Mouse (Mus musculus) forebrain, embryonic 13.5 days (tissue): ENCODE measurements at regions not wholly inside any gene's neighbourhood (a gene's known extent, or its start where the extent isn't known, plus 50 kb on each side); places are given as distances from the start of the nearest gene placed in this dataset. TPM values are rescaled to one million over a fixed set of nuclear protein-coding genes. Genes with fewer than 3 reads are reported as not detected.

ENCODE experiments used
- ATAC-seq: fragments of 200-750 bp; cut with Nextera tagmentation; 2 replicates; pipeline ENCODE4 v1.8.0; 2017
- H3K27ac ChIP-seq: fragments of 300-500 bp; sonication (generic); 2 replicates; pipeline ENCODE4 v1.5.1; 2015; ENCODE audit warnings: inconsistent platforms, mild to moderate bottlenecking, moderate library complexity
- H3K27me3 ChIP-seq: fragments of 300-500 bp; sonication (generic); 2 replicates; pipeline ENCODE4 v1.6.1; 2015; ENCODE audit warnings: mild to moderate bottlenecking, inconsistent platforms
- H3K36me3 ChIP-seq: fragments of 300-500 bp; sonication (generic); 2 replicates; pipeline ENCODE4 v1.6.1; 2015; ENCODE audit warnings: mild to moderate bottlenecking, inconsistent platforms; ENCODE audit not compliant: poor library complexity, severe bottlenecking
- H3K4me1 ChIP-seq: fragments of 300-500 bp; sonication (generic); 2 replicates; pipeline ENCODE4 v1.6.1; 2015; ENCODE audit warnings: inconsistent platforms
- H3K4me2 ChIP-seq: fragments of 300-500 bp; sonication (generic); 2 replicates; pipeline ENCODE4 v1.6.1; 2015; ENCODE audit warnings: inconsistent platforms, mild to moderate bottlenecking, moderate library complexity
- H3K4me3 ChIP-seq: fragments of 300-500 bp; sonication (generic); 2 replicates; pipeline ENCODE4 v1.5.1; 2015; ENCODE audit warnings: mild to moderate bottlenecking, inconsistent platforms
- H3K9ac ChIP-seq: fragments of 300-500 bp; sonication (generic); 2 replicates; pipeline ENCODE4 v1.6.1; 2015; ENCODE audit warnings: mild to moderate bottlenecking, inconsistent platforms
- H3K9me3 ChIP-seq: fragments of 300-500 bp; sonication (generic); replicated peaks from 2 replicates; pipeline ENCODE4 v1.6.1; 2016; ENCODE audit warnings: inconsistent platforms
- WGBS: fragments of 180-500 bp; shearing (Covaris S2); methylation state at CpG from one replicate; pipeline ENCODE4 v1.1.7; 2015; 5-methylcytosine and 5-hydroxymethylcytosine counted together
- microRNA-seq: library from miRNA; unstranded; fragments of <30 nt; microRNA quantifications from one replicate; pipeline ENCODE4, GENCODE M21; 2016

DNA sequence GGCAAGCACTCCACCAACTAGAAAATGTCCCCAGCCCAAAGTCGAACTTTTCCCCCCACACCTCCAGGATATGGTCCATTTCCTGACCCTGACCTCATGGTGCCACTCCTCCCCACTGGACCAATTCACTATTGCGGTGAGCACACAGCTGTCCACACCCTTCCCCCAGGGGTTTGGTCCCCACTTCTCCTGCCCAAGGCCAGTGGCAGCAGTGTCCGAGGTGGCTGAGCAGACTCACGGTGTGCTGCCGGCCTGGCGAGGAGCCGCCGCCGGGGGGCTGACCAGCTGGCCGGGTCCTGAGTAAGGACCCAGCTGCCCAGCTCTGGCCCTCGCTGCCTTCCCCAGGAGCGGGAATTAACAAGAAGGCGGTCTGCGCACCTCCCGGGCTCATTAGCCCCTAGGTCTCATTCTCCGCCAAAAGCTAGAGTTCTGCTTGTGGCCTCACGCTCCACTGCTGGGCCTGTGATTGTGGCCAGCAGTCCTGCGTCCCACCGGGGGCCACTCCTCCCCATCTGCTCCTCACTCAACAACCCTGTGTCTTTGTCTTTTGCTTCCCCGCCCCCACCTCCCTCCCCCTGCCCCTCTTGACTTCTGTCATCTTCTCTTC is 73.3 kb upstream of the Lhx5 start:
- H3K9me3 ChIP-seq: no peaks in the 10 kb centered on the region
- 0 out of 2 replicates have a peak overlapping the region, but pooled peaks have one; percentile 1 for H3K4me2 ChIP-seq
- no peaks in the 10 kb centered on the region for H3K36me3 ChIP-seq
- WGBS: 12% methylated on average over 20 of the region's 20 CpGs
- H3K4me3 ChIP-seq: no peak overlapping the region
- peaks cover 6% of the 10 kb centered on the region; the same call in 1 of the 2 replicates for H3K4me1 ChIP-seq
- no peak overlapping the region for H3K27ac ChIP-seq
- H3K27me3 ChIP-seq: peaks cover 33% of the 10 kb centered on the region
- no peak for ATAC-seq
- no peak overlapping the region for H3K9ac ChIP-seq

DNA sequence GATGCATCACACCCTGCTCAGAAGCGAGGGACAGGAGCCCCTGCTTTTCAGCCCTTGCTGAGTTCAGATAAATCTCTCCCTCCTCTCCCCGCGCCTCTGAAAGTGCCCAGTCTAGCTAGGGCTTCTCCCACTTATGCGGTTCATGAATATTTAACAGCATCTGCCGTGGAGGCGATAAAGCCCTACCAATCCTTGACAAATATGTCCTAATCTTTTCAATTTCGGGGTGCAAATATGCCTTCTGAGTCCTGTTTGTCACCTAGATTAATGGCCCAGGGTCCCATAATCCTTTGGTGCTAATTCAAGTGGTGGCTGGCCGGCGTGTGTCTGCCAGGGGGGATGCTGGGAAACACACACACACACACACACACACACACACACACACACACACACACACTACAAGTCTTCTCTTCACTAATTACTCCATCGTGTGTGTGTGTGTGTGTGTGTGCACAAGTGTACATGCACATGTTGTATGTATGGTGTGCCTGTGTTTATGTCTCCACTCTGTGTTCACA is 65.5 kb upstream of the Lhx5 start:
- Histone ChIP-seq H3K9me3 (no peaks in the 10 kb centered on the region), H3K27ac (peak overlapping the region; percentile 80), H3K4me1 (peaks cover 14% of the 10 kb centered on the region), H3K27me3 (peaks cover 3% of the 10 kb centered on the region; the same call in 1 of the 2 replicates), H3K36me3 (no peaks in the 10 kb centered on the region), H3K4me2 (peak overlapping the region; percentile 23), H3K9ac (peak overlapping the region; percentile 35; the same call in 1 of the 2 replicates), H3K4me3 (no peak overlapping the region)
- WGBS: 32% methylated on average over 10 of the region's 10 CpGs
- peak; percentile 75 for ATAC-seq

DNA sequence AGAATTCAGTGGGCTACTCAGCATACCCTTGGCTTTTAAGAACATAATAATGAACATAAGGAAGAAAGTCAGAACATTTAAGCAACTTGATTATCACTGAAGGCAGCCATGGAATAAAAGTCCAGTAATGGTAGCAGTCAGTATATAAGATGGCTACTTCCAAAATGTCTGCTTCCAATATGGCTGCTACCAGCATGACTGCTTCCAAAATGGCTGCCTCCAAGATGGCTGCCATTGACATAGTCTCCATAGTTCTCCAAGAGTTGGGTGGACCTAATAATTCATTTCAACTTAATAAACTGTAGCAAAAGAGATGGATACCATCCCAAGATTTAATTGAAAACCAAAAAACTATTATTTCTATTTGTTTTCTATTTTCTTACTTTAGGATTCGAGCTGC is 62.7 kb upstream of the Lhx5 start:
- Histone ChIP-seq H3K9me3 (no peaks in the 10 kb centered on the region; the same call in 1 of the 2 replicates), H3K36me3 (no peaks in the 10 kb centered on the region), H3K4me2 (no peak overlapping the region), H3K4me1 (peaks cover 21% of the 10 kb centered on the region), H3K9ac (no peak overlapping the region), H3K27me3 (no peaks in the 10 kb centered on the region), H3K4me3 (no peak overlapping the region), H3K27ac (no peak overlapping the region)
- ATAC-seq: no peak
- 91% methylated on average over 1 of the region's 1 CpGs for WGBS

DNA sequence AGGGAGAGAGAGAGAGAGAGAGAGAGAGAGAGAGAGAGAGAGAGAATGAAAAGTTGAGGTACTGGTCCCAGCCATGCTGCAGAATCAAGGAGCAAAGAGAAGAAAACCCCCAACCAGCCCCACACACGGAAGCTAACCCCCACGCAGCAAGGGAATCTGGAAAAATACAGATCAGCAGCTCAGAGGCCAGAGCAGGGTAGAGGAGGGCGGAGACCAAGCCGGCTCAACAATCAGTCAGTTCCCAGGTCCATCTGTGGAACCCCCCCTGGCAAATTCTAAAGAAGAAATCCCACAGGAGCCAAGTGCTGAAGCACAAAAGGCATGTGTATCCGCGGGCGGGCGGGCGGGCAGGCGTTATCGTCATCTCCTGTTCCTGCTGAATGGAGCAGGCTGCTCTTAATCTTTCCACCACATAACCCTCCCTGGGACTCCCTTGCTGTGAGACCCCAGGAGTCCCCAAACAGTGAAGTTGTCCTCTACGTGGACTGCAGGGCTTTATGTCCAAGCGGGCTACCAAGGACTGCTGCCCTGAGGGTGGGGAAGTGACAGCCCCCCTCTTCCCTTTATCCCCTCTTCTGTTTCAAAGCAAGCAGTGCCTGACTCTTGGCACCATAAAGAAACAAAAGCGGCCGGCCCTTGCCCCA is 60.2 kb upstream of the Lhx5 start:
- Histone ChIP-seq H3K4me1 (peaks cover 12% of the 10 kb centered on the region), H3K4me2 (peak overlapping the region; percentile 25), H3K27me3 (peaks cover 4% of the 10 kb centered on the region; the same call in 1 of the 2 replicates), H3K36me3 (no peaks in the 10 kb centered on the region), H3K27ac (no peak overlapping the region), H3K4me3 (no peak overlapping the region), H3K9ac (peak overlapping the region; percentile 46), H3K9me3 (no peaks in the 10 kb centered on the region; the same call in 1 of the 2 replicates)
- ATAC-seq: no peak
- WGBS: 1% methylated on average over 15 of the region's 15 CpGs

DNA sequence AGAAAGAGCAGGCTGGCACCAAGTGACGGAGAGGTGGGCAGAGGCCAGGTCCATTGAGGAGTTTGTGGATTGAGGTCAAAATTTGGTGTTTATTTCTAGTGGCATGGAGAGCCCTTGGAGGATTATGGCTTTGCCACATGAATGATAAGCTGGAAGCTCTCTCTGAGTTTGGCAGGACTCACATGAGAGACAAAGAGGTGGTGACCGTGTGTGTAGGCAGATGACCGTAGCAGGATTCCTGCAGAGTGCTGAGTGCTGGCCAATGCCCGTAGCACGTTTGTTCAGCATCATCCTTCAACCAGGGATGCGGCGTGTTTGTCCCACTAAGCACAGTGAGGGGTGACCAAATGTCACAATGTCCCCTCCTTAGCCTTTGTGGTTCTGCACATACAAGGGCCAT is 58.1 kb upstream of the Lhx5 start:
- no peak overlapping the region for H3K27ac ChIP-seq
- no peak overlapping the region for H3K4me2 ChIP-seq
- 87% methylated on average over 7 of the region's 7 CpGs for WGBS
- H3K36me3 ChIP-seq: no peaks in the 10 kb centered on the region
- no peaks in the 10 kb centered on the region; the same call in 1 of the 2 replicates for H3K9me3 ChIP-seq
- no peak for ATAC-seq
- H3K4me3 ChIP-seq: no peak overlapping the region
- H3K9ac ChIP-seq: no peak overlapping the region
- H3K27me3 ChIP-seq: peaks cover 11% of the 10 kb centered on the region; the same call in 1 of the 2 replicates
- H3K4me1 ChIP-seq: peaks cover 10% of the 10 kb centered on the region

Small RNAs in the stretch of these regions (microRNA-seq; reads per million reads assigned to microRNA genes)
- not detected for gene Gm26474
